Mouse (Mus musculus) testis, postnatal 10 days (tissue): ENCODE data around the gene Rgs6.

Source experiments
- DNase-seq: peaks from one replicate; pipeline ENCODE4 v3.0.0; 2021; ENCODE audit warnings: low spot score

Rgs6 gene

DNA sequence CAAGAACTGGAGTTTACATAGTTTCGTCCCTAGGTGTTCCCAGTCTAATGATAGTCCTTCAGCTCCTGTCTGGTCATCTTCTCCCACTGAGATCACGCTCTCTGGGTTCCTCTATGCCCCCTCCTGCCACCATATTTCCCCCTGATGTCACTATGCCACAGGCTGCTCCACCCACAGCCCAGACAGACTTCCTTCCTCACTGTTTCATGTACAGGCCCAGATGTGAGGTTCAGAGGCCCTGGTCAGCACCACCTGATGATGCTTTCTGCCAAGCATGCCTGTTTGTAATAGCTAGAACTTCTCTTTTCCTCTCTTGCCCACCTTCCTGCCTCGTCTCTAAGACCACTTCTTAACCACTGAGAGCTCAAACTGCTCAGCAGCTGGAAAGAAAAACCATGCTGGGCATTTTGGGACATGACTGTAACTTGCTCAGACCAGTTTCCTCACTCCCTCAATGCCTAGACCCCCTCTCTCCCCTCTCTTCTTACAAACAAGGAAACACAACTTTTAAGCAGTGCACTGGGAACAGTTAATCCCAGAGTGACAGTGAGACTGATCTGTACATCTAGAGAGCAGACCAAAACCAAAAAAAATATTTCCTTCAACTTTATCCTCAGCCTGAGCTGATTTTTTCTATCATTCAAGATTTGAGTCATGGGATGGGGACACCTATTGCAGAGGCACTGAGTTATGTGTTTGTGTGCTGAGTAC is 446.9 kb downstream of the Rgs6 start:
- DNase-seq, result no peak

DNA sequence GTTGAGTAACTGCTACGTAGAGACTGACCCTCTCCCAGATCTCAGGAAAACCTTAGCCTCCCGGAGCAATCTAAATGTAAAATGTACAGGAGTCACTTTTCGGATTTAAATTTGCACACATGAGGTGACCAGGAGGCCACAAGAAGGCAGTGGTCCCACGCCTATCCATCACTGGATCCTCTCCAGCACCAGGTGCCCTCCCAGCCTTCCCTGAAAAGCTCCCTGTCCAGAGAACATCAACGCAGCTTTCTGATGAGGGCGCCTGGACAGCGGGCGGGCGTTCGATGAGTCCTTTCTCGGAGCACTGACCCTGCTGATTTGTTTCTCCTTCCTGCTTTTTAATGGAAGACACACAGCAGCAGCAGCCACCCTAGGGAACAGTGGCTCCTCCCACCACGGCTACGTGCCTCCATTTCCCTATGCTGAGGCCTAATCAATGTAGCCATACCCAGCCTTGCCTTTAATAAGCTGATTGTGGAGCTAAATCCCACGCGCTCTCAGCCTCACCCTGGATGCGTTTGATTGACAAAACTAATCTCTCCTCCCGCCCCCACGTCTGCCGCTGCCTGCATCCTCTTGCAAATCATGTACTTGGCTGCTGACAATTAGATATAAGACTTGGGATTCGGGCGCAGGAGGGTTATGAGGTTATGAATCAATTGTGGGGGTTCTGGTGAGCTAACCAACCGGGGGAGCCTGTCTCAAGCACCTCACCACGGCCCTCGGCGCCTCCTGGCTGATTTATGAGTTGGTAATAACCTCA is 449.9 kb downstream of the Rgs6 start:
- DNase-seq, result no peak

- no peak for DNase-seq
Observed at GRCm38 (mm10) chr12:83038779-83039178, 450.7 kb downstream of the Rgs6 start.

GRCm38 (mm10) chr12:83039859-83040258 is 451.8 kb downstream of the Rgs6 start:
- DNase-seq, result no peak

- no peak for DNase-seq
Observed at GRCm38 (mm10) chr12:83043980-83044620, 456.0 kb downstream of the Rgs6 start.

GRCm38 (mm10) chr12:83044621-83044990 is 456.5 kb downstream of the Rgs6 start:
- DNase-seq, result no peak

DNA sequence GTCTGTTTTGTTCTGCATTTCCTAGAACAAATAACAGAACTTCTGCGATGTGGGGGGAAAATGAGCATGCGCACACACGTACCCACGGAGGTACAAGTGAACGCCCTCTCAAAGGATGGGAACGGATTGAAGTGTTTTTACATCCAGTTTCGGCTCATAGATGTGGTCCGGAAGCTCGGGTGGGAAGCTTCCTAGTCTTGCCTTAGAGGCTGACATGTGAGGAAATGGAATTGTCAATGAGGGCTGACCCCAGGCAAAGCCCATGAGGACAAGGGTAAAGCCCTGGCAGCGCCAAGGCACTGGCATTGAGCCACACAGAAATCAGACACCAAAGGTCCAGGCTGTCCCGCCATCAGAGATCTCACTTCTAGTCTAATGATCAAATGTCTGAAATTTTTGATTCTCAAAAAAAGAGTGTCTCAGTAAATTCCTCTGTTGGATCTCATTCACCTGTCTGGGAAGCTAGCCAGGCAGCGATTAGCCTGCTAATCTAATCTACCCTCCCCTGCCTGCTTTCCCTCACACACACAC is 457.0 kb downstream of the Rgs6 start:
- peak; percentile 49 for DNase-seq

DNA sequence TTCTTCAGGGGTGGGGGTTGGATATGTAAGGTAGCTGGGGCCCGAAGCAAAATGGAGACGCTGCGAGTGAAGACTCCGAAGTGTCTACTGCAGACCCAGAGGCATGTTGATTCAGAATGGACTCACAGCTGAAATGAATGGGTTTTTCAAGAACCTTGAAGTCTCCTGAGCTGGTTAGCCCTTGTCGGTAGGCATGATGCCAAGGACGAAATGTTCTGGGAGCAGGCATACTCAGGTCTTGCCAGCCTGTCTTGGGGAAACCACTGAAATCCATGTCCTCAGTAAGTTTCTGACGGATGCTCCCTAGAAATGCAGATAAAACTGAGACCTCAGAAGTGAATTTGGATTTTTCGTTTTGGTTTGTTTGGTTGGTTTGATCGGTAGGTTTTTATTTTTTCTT is 458.6 kb downstream of the Rgs6 start:
- DNase-seq, result peak; percentile 57

- no peak for DNase-seq
Observed at GRCm38 (mm10) chr12:83047710-83048109, 459.6 kb downstream of the Rgs6 start.

- no peak for DNase-seq
Observed at GRCm38 (mm10) chr12:83050514-83050913, 462.4 kb downstream of the Rgs6 start.

- no peak for DNase-seq
Observed at GRCm38 (mm10) chr12:83052391-83052790, 464.3 kb downstream of the Rgs6 start.

- DNase-seq, result no peak
Observed at GRCm38 (mm10) chr12:83055690-83056089, 467.6 kb downstream of the Rgs6 start.

DNA sequence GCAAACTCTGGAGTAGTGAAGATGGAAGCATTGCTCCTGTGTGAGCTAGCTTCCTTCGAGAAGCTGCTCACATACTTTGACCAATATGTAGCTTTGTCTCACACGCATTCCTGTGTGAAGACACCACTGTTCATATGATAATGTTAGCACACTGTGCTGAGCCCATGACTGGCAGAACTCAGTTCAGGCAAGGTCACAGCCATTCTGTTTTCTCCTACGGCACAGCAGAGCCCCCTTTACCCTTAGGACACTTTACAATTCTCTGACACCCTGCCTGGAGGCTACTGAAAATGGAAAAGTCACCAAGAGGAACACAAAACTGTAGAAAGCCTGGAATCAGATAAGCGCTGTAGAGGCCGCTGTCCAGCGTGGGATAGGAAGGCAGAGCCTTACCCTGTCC is 478.3 kb downstream of the Rgs6 start:
- no peak for DNase-seq

GRCm38 (mm10) chr12:83070848-83071247 is 482.8 kb downstream of the Rgs6 start:
- no peak for DNase-seq

DNA sequence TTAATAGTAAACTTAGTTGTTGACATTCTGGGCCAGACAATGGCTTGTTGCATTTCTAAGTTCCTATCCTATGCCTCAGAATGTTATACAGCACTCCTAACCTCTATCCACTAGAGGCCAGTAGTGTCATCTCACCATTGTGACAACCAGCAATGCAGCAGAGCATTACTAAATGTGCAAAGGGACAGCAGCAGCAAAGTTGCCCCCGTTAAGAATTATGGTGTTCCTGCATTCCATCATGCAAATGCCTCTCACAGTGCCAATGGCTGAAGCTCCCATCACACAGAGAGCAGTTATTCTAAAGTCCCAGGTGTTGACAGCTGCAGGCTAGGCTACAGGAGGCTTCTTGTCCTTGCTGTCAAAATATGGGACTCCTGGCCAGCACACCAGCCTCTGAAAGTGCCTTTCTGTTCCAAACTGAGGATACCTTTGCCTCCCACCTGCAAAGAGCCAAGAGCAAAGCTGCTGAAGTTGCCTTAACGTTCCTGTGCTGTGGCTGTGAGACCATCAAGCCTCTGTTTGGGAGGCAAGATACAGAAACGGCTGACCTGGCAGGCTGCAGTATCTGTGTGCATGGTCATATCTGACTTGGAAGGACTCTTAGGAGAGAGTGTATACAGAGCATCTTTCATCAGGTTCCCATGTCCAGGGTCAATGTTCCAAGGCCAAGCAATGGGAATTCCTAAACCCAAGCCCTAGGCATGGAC is 484.2 kb downstream of the Rgs6 start:
- no peak for DNase-seq

- no peak for DNase-seq
Observed at GRCm38 (mm10) chr12:83072951-83073878, 485.1 kb downstream of the Rgs6 start.

- no peak for DNase-seq
Observed at GRCm38 (mm10) chr12:83073879-83074368, 485.8 kb downstream of the Rgs6 start.

DNA sequence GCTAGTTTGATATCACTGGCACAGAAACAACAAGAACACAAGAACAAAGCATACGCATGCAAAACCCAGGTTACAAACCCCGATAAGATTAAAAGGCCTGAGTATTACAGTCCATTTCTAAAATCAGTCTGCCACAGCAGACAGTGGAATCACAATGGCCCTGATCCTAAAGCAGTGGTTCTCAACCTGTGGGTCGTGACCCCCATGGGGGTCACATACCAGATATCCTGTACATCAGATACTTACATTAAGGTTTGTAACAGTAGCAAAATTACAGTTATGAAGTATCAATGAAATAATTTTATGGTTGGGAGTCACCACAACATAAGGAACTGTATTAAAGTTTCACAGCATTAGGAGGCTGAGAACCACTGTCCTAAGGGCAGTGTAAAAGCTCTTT is 488.1 kb downstream of the Rgs6 start:
- no peak for DNase-seq

DNA sequence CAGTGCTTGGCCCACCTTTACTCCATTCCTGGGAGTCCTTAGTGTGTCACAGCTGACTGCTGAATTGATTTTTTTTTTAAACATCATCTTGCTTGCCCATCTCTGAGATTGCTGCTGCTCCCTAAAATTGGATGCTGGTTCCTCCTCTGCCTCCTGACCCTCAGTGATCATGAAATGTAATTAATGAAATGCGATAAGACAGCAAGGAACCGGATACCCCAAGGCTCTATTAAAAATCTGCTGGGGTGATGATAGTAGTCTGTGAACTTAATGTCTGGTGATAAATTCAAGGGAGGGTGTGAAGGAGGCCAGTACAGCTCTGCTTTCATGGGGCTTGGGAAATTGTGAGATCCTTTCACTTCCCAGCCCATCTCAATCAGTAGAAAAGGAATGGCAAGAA is 489.4 kb downstream of the Rgs6 start:
- DNase-seq, result no peak

DNA sequence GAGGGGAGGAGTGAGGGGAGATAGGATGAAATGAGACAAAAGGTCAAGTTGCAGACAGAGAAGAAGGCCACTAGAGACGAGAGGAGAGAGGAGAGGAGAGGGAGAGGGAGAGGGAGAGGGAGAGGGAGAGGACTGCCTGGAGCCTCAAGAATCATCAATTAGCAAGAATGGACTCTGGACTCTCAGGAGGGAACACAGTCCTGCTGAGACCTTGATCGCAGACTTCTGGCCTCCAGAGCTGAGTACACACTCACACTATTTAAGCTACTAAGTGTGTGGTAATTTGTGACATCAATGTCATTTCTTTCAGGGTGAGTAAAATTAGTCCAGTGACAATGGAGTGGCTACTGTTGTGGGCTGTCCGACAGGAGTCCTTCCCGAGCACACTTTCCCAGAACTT is 495.3 kb downstream of the Rgs6 start:
- no peak for DNase-seq

DNA sequence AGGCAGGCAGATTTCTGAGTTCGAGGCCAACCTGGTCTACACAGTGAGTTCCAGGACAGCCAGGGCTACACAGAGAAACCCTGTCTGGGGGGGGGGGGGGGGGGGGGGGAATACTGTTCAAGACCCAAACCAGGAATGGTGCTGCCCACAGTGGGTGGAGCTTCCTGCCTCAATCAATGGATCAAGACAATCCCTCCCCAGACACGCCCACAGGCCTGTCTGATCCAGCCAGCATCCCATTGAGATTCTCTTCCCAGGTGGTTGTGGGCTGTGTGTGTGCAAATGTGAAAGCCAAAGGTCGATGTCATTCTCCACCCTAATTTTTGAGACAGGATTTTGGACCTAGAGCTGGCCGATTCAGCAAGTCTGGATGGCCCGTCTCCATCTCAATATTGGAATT is 496.5 kb downstream of the Rgs6 start:
- DNase-seq, result no peak
